Mouse (Mus musculus) limb, embryonic 10.5 days (tissue): ENCODE data around the gene Grm7. TPM values are rescaled to one million over a fixed set of nuclear protein-coding genes. Genes with fewer than 3 reads are reported as not detected.

ENCODE experiments used
- DNase-seq: peaks from one replicate; pipeline ENCODE4 v3.0.0-alpha.2; 2017; ENCODE audit warnings: low spot score
- H3K27ac ChIP-seq: fragments of 300-500 bp; sonication (generic); 2 replicates; pipeline ENCODE4 v1.5.1; 2016; ENCODE audit warnings: mild to moderate bottlenecking
- H3K27me3 ChIP-seq: fragments of 300-500 bp; sonication (generic); 2 replicates; pipeline ENCODE4 v1.6.1; 2016; ENCODE audit warnings: low read depth, mild to moderate bottlenecking; ENCODE audit not compliant: poor library complexity, severe bottlenecking
- H3K36me3 ChIP-seq: fragments of 300-500 bp; sonication (generic); 2 replicates; pipeline ENCODE4 v1.6.1; 2016; ENCODE audit warnings: mild to moderate bottlenecking, moderate library complexity
- H3K4me1 ChIP-seq: fragments of 300-500 bp; sonication (generic); 2 replicates; pipeline ENCODE4 v1.6.1; 2016
- H3K4me3 ChIP-seq: fragments of 300-500 bp; sonication (generic); 2 replicates; pipeline ENCODE4 v1.5.1; 2016; ENCODE audit warnings: mild to moderate bottlenecking, moderate library complexity
- H3K9me3 ChIP-seq: fragments of 300-500 bp; sonication (generic); replicated peaks from 2 replicates; pipeline ENCODE4 v1.6.1; 2016; ENCODE audit warnings: mild to moderate bottlenecking
- WGBS: fragments of 180-500 bp; shearing (Covaris S2); methylation state at CpG from one replicate; pipeline ENCODE4 v1.1.7; 2016; 5-methylcytosine and 5-hydroxymethylcytosine counted together
- polyA plus RNA-seq: library from polyadenylated mRNA; unstranded; fragments of >200 nt; fragmentation: Nextera tagmentation; extraction: Ambion mirVana; gene quantifications from 2 replicates; pipeline ENCODE4 v1.2.1, GENCODE M21; 2016

Gene Grm7
- polyA plus RNA-seq, 1 experiment from 2014 or later = not detected

- Histone ChIP-seq H3K4me1 (no peaks in the 10 kb centered on the region), H3K4me3 (no peak overlapping the region), H3K27me3 (no peaks in the 10 kb centered on the region), H3K27ac (no peak overlapping the region), H3K36me3 (no peaks in the 10 kb centered on the region), H3K9me3 (no peaks in the 10 kb centered on the region)
- DNase-seq = no peak
- 95% methylated on average over 5 of the region's 5 CpGs for WGBS
Observed at GRCm38 (mm10) chr6:110755921-110756320, 110.5 kb downstream of the Grm7 start.

GRCm38 (mm10) chr6:110769588-110769987 lies 124.2 kb downstream of the Grm7 start:
- DNase-seq = no peak
- no peaks in the 10 kb centered on the region for H3K36me3 ChIP-seq
- no peaks in the 10 kb centered on the region for H3K27me3 ChIP-seq
- no peak overlapping the region for H3K4me3 ChIP-seq
- H3K4me1 ChIP-seq = no peaks in the 10 kb centered on the region
- no peaks in the 10 kb centered on the region for H3K9me3 ChIP-seq
- no peak overlapping the region for H3K27ac ChIP-seq

GRCm38 (mm10) chr6:110772652-110773051 lies 127.3 kb downstream of the Grm7 start:
- DNase-seq = no peak
- no peak overlapping the region for H3K4me3 ChIP-seq

GRCm38 (mm10) chr6:110776046-110776445 lies 130.7 kb downstream of the Grm7 start:
- Histone ChIP-seq H3K27me3 (no peaks in the 10 kb centered on the region), H3K4me3 (no peak overlapping the region), H3K9me3 (no peaks in the 10 kb centered on the region), H3K36me3 (no peaks in the 10 kb centered on the region), H3K4me1 (no peaks in the 10 kb centered on the region), H3K27ac (no peak overlapping the region)
- DNase-seq = no peak
- WGBS = 86% methylated on average over 6 of the region's 6 CpGs

More at GRCm38 (mm10) chr6:110772652-110773051, 127.3 kb downstream of the Grm7 start:
- H3K36me3 ChIP-seq = no peaks in the 10 kb centered on the region
- H3K27me3 ChIP-seq = no peaks in the 10 kb centered on the region
- H3K4me1 ChIP-seq = no peaks in the 10 kb centered on the region
- no peak overlapping the region for H3K27ac ChIP-seq
- 73% methylated on average over 1 of the region's 1 CpGs for WGBS
- no peaks in the 10 kb centered on the region for H3K9me3 ChIP-seq

GRCm38 (mm10) chr6:110785497-110785928 lies 140.1 kb downstream of the Grm7 start:
- Histone ChIP-seq H3K9me3 (no peaks in the 10 kb centered on the region), H3K36me3 (no peaks in the 10 kb centered on the region), H3K4me3 (no peak overlapping the region), H3K4me1 (no peaks in the 10 kb centered on the region), H3K27me3 (no peaks in the 10 kb centered on the region), H3K27ac (no peak overlapping the region)
- WGBS = 66% methylated on average over 1 of the region's 1 CpGs
- no peak for DNase-seq

GRCm38 (mm10) chr6:110792696-110793095 lies 147.3 kb downstream of the Grm7 start:
- Histone ChIP-seq H3K27me3 (no peaks in the 10 kb centered on the region), H3K27ac (no peak overlapping the region), H3K4me1 (no peaks in the 10 kb centered on the region), H3K36me3 (no peaks in the 10 kb centered on the region), H3K9me3 (no peaks in the 10 kb centered on the region), H3K4me3 (no peak overlapping the region)
- DNase-seq = no peak
- 97% methylated on average over 2 of the region's 2 CpGs for WGBS

GRCm38 (mm10) chr6:110807481-110807880 lies 162.1 kb downstream of the Grm7 start:
- Histone ChIP-seq H3K4me3 (no peak overlapping the region), H3K27ac (no peak overlapping the region), H3K4me1 (no peaks in the 10 kb centered on the region), H3K36me3 (no peaks in the 10 kb centered on the region), H3K27me3 (no peaks in the 10 kb centered on the region), H3K9me3 (no peaks in the 10 kb centered on the region)
- no peak for DNase-seq
- 77% methylated on average over 5 of the region's 5 CpGs for WGBS

GRCm38 (mm10) chr6:110812214-110812613 lies 166.8 kb downstream of the Grm7 start:
- no peak for DNase-seq
- Histone ChIP-seq H3K27me3 (no peaks in the 10 kb centered on the region), H3K4me1 (no peaks in the 10 kb centered on the region), H3K27ac (no peak overlapping the region), H3K9me3 (no peaks in the 10 kb centered on the region), H3K4me3 (no peak overlapping the region), H3K36me3 (no peaks in the 10 kb centered on the region)
- 79% methylated on average over 5 of the region's 5 CpGs for WGBS

GRCm38 (mm10) chr6:110818236-110818635 lies 172.9 kb downstream of the Grm7 start:
- no peak overlapping the region for H3K27ac ChIP-seq
- H3K4me1 ChIP-seq = no peaks in the 10 kb centered on the region
- H3K9me3 ChIP-seq = no peaks in the 10 kb centered on the region
- no peaks in the 10 kb centered on the region for H3K27me3 ChIP-seq
- H3K4me3 ChIP-seq = no peak overlapping the region
- H3K36me3 ChIP-seq = no peaks in the 10 kb centered on the region
- 97% methylated on average over 2 of the region's 2 CpGs for WGBS
- DNase-seq = no peak

- no peaks in the 10 kb centered on the region for H3K4me1 ChIP-seq
Observed at GRCm38 (mm10) chr6:110868311-110868710, 222.9 kb downstream of the Grm7 start.

GRCm38 (mm10) chr6:110982013-110982412 lies 336.6 kb downstream of the Grm7 start:
- Histone ChIP-seq H3K4me1 (no peaks in the 10 kb centered on the region), H3K27me3 (no peaks in the 10 kb centered on the region), H3K9me3 (no peaks in the 10 kb centered on the region), H3K27ac (no peak overlapping the region), H3K36me3 (no peaks in the 10 kb centered on the region), H3K4me3 (no peak overlapping the region)
- WGBS = 89% methylated on average over 5 of the region's 5 CpGs
- DNase-seq = no peak

More at GRCm38 (mm10) chr6:110868311-110868710, 222.9 kb downstream of the Grm7 start:
- Histone ChIP-seq H3K4me3 (no peak overlapping the region), H3K9me3 (no peaks in the 10 kb centered on the region), H3K27me3 (no peaks in the 10 kb centered on the region), H3K36me3 (no peaks in the 10 kb centered on the region), H3K27ac (no peak overlapping the region)
- DNase-seq = no peak

- Histone ChIP-seq H3K4me1 (no peaks in the 10 kb centered on the region), H3K9me3 (no peaks in the 10 kb centered on the region), H3K27me3 (no peaks in the 10 kb centered on the region), H3K4me3 (no peak overlapping the region), H3K27ac (no peak overlapping the region), H3K36me3 (no peaks in the 10 kb centered on the region)
- DNase-seq = no peak
- WGBS = 70% methylated on average over 2 of the region's 2 CpGs
Observed at GRCm38 (mm10) chr6:111039099-111039498, 393.7 kb downstream of the Grm7 start.

GRCm38 (mm10) chr6:111045896-111046295 lies 400.5 kb downstream of the Grm7 start:
- Histone ChIP-seq H3K27ac (no peak overlapping the region), H3K27me3 (no peaks in the 10 kb centered on the region), H3K4me3 (no peak overlapping the region), H3K4me1 (no peaks in the 10 kb centered on the region), H3K9me3 (no peaks in the 10 kb centered on the region), H3K36me3 (no peaks in the 10 kb centered on the region)
- WGBS = 53% methylated on average over 2 of the region's 2 CpGs
- no peak for DNase-seq

GRCm38 (mm10) chr6:111049247-111049646 lies 403.9 kb downstream of the Grm7 start:
- Histone ChIP-seq H3K27me3 (no peaks in the 10 kb centered on the region), H3K4me3 (no peak overlapping the region), H3K4me1 (no peaks in the 10 kb centered on the region), H3K36me3 (no peaks in the 10 kb centered on the region), H3K9me3 (no peaks in the 10 kb centered on the region), H3K27ac (no peak overlapping the region)
- DNase-seq = no peak
